Mouse (Mus musculus) layer of hippocampus, postnatal 36 days (tissue): ENCODE data around the gene Txnrd1. TPM values are rescaled to one million over a fixed set of nuclear protein-coding genes. Genes with fewer than 3 reads are reported as not detected.
A peak's percentile ranks its signal among the peaks of the same experiment; 100 is the strongest.

Source experiments
- DNase-seq, 2 experiments: peaks; one replicate each; pipeline ENCODE4 v3.0.0; 2022
- total RNA-seq, 2 experiments: library from RNA; stranded (reverse); gene quantifications; 2 replicates each; pipeline ENCODE4 v1.2.3; 2021

Gene Txnrd1
- total RNA-seq, 2 experiments from 2014 or later, result 49.0 to 53.9 TPM

DNA sequence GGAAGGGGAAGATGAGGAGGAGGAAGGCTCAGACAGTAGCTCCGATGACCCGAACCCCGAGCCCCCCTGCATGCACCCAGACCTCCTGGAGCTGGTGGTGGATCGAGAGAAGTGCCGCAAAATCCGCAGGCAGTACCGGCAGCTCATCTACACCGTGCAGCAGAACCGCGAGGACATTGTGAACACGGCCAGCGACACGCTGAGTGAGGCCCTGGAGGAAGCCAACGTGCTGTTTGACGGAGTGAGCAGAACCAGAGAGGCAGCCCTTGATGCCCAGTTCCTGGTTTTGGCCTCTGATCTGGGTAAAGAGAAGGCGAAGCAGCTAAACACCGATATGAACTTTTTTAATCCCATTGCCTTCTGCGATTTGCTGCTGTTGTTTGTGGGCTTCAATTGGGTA is 33.1 kb downstream of the Txnrd1 start:
- no peak for DNase-seq

DNA sequence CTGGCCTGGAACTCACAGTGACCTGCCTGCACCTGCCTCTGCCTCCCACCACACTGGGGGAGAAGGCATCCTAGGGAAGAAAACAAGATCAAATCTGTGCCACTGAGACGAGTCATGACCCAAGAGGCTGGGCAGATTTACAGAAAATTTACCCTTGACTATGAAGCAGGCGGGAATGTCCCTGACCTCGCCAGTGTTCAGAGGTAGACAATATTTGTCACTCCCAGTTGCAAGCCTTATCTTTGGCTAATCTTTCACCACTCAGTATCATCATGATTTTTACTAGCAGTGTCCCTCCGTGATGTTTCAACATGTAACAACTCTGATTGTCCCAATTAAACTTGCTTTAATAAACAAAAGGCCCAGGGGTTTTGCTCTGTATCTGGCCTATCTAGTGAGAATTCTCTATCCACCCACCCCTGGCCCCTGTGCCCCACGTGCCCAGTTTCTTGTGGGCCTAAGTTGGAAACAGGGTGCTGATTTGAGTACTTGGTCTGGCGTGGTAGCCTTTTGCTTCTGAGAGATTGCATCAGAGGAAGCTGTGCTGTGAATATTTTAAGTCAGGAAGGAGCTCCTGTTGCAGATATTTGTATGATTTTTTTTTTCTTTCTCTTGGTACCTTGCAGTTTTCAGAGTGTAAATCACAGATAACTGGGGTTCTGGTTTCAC is 34.8 kb downstream of the Txnrd1 start:
- DNase-seq, result no peak

DNA sequence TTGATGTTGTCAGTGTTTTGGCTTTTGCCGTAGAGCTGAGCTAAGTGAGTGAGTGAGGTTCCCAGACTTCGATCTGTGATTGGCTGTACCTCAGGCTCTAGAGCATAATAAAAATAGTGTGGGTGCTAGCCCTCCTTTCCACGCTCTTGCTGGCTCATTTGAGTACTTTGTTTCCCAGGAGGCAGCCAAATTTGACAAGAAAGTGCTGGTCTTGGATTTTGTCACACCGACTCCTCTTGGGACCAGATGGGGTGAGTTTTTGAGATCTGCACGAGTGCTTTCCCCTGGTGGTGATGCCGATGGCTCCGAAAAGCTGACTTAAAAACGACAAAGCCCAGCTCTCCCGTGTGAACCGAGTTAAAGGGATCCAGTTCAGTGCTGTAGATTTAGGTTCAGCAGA is 41.7 kb downstream of the Txnrd1 start:
- no peak for DNase-seq

DNA sequence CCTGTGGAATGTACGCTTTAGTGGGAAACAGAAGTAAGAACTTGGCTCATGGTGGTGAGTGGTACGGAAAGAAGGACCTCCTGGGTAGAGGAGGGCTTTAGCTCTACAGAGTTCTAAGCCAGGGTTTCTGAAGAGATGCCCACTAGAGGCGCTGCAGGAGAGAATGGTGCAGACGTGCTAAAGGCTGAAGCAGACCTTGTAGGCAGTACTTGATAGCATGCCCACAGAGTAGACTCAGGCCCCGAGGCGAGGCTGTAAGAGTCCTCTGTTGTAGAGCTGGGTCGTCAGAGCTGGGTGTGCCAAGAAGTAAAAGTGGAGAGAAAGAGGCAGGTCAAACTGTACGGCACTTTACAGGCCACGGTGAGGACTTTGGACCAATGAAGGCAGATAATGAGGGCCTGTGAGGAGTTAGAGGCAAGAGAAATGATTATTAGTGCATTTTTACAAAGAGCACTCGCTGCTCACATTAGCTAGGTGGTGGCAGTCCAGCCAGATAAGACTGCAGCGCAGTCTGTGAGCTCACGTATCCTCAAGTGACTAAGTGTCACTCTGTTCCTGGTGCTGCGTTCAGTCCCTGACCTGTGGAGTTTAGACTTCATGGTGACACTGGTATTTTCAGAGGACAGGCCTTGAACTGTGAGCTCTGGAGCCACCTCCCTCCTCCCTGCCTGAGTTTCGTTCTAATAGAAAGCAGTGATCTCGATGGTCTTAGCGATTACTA is 42.5 kb downstream of the Txnrd1 start:
- DNase-seq, result peak in 1 of 2 experiments; percentile 31

DNA sequence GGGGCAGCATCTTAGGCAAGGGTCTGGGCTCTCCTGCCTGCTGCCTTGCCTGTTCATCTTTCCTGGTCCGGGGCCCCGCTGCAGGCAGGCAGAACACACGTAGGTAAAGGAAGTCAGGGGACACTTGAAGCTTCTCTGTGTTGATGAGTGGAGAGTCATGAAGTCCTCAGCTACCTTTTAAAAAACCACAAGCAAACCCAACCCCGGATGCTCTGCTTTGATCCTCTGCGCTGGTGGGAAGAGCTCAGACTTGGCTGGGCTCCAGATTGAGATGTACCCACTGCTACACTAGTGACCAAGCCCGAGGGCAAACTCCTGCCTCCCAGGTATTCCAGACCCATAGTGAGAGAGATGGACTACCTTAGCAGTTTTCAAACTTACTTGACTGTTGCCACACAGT is 53.6 kb downstream of the Txnrd1 start:
- DNase-seq, result no peak

DNA sequence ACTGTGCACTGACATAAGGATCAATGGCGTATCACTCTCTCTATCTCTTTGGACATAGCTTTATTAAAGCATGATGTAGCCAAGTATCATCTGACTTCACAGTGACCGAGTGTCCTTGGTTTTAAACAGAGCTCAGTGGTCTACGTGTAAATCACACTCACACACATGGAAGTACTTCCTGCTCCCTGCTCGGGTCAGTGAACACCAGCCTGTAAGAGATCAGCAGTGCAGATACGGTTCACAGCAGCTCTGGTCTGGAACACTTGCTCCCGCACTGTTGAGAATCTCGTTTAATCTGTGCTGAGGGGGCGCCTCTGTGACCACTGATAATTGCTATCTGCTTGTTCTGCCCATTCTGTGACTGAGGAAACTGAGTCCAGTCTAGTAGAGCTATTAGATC is 54.8 kb downstream of the Txnrd1 start:
- no peak for DNase-seq

DNA sequence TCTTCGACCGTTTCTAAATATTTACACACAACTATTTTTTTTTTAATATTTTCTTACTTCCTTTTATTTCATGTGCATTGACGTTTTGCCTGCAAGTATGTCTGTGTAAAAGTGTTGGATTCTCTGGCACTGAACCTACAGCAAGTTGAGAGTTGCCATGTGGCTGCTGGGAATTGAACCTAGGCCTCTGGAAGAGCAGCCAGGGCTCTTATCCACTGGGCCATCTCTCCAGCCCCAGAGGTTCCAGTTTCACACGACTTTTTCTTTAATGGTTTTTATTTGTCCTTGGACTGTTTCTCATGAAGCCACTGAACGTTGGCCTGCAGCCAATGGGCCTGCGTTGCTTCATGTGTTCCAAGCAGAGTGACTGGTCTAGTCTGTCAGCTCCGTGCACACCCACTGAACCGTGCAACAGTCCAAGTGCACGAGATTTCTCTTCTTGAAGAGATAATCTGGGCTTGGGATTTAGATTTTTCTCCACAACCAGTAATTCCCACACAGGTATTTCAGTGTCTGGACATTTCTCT is 55.8 kb downstream of the Txnrd1 start:
- no peak for DNase-seq

DNA sequence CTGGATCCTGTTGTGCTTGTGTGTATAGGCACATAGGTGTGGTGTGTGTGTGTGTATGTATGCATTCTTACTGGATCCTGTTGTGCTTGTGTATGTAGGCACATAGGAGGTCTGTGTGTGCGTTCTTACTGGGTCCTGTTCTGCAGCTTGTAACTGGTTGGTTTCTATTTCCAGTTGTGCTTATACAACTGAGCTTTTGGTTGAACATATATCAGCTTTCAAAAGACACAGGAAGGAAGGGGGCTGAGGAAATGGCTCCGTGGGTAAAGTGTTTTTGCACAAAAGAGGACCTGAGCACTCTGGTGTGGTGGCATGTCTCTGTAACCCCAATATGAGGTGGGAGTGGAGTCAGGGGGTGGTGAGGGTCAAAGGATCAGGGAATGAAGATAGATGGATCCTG is 57.2 kb downstream of the Txnrd1 start:
- no peak for DNase-seq

DNA sequence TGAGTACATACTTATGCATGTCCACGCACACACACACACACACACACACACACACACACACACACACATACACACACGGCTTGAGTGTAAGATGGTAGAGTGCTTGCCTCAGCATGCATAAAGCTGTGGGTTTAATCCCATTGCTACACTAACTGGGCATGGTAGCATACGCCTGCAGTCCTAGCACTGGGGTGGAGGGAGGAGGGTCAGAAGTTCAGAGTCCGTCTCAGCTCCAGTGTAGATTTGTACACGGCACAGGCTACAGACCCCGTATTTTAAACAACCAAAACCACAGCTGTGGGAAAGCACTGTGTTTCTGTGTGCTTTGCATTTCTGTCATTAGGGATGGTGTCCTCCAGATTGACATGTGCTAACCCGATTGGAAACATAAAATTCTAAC is 57.7 kb downstream of the Txnrd1 start:
- DNase-seq, result no peak

DNA sequence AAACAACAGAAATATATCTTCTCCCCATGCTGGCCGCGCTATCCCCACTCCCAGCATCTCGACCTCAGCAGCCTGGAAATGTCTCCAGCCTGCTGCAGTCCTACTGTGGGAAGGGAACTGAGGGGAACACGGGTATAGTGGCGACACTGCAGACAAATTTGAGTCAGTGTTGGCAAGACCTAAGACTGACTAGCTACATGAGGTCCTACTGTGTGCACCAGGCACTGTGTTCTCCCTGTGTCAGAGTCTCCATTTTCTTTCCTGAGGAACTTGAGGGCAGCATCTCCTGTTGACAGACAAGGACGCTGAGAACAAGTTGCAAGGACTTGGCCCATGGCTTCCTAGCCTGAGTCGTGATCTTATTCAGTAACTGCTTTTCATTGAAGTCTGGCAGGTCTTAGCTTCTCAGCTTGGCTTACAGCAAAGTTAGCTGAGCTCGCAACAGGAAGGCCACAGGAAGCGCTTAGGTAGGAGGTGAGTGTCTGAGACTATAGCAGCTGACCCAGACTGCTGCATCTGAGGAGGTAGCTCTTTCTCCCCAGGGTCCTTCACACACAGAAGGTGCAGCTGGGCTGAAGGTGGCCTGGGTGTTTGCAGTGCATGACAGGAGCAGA is 58.8 kb downstream of the Txnrd1 start:
- no peak for DNase-seq

DNA sequence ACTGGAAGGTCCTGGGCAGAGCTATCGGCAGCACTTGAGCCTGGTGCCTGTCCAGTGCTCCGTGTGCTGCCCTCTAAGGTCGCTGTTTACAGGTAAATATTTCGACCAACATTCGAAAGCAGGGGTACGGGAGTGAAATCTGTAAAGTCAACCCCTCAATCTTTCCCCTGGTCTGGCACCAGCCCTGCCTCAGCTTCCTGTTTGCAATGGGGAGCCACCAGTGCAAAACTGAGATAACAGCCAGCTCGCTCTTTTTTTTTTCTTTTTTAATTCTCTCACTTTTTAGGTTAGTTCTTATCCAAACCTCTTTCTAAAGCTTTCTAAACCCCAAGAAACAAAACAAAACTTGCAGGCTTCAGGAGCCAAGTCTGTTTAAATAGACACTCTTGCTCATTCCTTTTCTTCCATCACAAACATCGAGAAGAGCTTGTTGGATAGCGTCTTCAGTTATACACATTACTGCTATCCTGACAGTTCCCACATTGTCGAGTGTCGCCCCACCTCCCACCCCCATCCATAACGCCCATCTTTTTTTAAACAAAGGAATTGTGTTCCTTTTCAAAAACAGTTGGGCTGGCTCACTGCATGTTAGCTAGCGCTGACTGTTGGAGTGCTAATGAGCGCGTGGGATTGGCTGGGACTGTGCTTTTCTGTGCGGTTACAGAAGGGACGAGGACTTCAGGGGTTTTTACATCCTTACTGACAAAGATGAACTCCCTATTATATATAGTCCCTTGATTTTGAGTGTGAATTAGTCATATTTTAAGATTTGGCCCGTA is 60.3 kb downstream of the Txnrd1 start:
- peak; percentile 45 to 49 for DNase-seq

DNA sequence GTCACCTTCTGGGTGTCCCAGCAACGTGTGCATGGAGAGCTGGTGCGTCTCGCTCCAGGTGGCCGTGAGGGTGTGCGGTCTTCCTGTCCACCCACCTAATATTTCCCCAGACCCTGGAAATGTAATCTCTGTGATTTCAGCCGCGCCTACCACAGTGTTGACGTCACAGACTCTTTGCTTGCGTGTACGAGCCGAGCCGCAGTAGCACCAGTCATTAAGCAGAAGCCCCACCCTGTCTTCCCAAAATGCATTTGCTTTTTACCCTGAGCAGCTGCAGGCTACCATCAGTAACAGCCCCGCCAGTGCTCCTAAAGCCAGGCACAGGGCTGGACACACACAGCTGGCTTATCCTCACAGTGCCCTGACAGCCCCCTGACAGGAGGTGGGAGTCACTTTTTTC is 64.2 kb downstream of the Txnrd1 start:
- no peak for DNase-seq

DNA sequence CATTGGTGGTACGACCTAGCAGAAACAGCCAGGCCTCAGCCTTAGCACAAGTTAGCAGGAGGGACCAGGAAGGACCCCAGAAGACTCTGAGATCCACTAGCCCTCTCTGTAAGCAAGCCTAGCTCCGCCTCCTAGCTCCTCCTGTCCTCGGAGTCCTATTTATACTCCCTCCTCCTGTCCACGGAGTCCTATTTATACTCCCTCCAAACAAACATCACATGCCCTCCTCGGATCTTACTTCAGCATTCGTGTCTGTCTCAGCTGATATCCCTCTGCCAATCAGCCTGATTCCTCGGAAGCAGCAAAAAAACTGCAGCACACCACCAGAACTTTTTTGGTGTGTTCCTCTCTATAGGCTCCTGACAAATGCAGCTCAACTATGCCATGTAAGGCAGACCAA is 65.1 kb downstream of the Txnrd1 start:
- DNase-seq, result no peak

DNA sequence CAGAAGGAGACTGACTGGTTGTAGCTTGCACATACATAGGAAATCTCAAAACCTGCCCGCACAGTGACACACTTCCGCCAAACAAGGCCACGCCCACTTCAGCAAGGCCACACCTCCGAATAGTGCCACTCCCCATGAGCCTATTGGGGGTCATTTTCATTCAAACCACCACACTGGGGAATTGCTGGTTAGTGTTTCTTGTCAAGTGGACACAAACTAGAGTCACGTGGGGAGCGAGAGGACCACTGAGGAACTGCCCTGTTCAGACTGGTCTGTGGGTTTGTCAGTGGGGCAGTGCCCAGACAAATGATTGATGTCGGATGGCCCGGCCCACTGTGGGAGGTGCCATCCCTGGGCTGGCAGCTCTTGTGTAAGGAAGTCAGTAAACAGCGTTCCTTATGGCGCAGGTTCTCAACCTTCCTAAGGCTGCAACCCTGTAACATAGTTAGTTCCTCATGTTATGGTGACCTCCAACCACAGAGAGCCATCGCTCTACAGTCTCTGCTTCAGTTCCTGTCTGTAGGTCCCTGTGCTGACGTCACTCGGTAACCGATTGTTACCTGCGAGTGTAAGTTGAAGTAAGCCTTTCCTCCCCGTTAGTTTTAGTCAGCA is 66.2 kb downstream of the Txnrd1 start:
- no peak for DNase-seq

DNA sequence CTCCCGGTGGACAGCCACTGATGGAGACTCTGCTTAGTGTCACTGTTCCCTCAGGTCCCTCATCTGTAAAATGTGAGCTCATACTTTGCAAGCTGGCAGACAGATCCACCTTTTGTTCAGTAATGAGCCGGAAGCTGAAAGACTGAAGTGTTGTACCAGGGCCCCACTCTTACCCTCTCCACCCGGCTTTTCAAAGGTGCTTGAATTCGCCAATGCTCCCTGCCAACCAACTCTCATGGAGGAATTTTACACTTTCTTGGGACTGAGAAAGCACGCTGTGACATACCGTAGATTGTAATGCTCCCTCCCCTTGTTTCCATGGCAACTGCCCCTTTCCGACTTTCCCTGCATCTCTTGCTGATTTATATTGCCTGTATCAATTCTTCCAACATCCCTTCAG is 66.8 kb downstream of the Txnrd1 start:
- no peak for DNase-seq

DNA sequence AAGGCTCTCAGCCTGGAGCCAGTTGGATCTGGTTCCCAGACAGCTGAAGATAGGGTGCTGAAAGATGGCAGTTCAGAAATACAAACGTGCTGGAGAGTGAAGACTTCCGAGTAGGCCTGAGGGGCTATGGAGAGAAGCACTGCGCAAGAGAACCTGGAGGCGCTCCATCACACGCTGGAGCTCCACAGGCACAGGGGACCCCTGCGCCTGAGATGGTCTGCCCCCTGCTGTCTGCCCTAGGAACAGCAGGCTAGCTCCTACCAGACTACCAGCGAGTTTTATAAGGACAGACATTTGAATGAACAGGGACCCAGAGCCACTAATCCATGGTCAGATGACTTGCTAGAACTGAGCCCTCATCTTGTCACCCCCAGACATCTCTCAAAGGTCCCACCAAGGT is 67.7 kb downstream of the Txnrd1 start:
- DNase-seq, result peak; percentile 82 to 84

DNA sequence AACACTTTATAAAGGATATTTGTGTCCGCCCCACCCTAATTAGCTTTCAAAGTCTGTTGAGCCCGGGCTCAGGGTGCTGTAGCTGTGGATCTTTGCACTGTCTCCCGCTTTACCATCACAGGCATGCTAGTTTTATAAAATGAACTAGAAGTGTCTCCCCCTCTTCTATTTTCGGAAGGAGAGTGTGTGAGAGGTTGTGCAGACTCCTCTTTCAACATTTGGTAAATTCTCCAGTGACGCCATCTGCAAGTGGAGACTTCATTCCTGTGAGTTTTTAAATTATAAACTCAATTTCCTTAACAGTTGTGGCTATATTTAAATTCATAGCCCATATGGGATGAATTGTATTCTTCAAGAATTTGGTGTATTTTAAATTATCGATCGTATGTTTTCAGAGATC is 74.8 kb downstream of the Txnrd1 start:
- DNase-seq, result no peak

DNA sequence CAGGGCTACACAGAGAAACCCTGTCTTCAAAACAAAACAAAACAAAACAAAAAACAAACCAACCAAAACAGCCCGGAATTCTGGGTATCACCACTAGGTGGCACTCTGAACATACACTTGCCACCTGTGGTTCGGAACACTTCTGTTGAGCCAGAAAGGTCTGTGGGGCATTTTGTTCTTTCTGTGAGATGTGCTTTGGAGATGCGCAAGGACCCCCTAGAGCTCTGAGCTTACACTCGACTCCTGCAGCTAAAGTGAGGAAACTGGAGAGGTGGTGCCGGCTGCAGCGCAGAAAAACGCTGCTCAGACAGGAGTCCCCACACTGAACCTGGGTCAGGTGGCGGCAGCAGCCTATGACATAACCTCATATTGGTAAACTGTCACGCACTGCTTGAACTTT is 75.6 kb downstream of the Txnrd1 start:
- peak; percentile 41 to 65 for DNase-seq

DNA sequence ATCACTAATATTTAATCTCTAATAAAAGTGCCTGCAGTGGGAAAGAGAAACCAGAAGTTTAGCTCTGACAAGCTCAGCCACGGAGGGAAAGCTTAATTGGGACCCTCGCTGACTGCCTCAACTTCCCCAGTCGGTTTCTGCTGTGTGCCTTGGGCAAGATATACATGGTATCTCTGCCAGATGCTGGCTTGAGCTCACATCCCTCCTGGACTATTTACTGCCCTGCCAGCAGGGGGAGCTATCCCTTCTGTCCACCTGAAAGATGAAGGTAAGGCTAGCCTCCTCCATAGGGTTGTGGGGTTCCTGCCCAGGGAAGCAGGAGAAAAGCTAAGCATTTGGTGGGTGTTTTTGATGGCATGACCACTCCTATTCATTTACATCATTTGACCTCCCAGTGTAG is 76.4 kb downstream of the Txnrd1 start:
- DNase-seq, result no peak

DNA sequence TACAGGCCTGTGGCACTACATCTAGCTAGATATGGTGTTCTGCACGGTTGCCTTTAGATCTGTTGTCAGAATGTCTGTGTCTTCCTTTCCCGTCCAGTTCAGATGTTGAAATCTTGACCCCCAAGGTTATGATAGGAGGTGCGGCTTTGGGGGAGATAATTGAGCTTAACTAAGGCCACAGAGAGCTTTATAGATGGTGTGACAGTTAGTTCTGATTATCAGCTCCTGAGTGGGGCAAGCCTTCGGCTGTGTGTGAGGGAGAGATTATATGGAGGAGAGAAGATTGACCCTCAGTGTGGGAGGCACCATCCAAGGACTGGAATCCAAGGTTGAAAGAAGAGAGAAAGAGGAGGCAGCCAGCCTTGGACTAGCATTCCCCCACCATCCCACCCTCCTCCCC is 79.5 kb downstream of the Txnrd1 start:
- DNase-seq, result no peak

DNA sequence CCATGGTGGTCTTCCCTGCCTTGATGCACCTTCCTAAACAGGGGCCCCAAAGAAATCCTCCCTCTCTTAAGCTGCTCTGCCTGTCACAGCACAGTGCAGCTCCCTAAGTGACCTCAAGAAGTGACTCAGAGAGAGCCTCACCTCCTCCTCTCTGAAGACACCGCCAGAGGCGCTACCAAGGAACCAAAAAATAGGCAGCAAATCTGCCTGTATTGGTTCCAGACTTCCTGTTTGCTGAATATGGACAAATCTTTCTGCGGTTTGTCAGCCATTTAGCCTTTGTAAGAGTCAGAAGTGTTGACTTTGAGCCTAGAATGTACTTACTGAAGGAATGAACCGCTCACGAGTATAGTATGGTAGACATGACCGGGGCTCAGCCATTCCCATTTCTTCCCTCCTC is 80.0 kb downstream of the Txnrd1 start:
- DNase-seq, result no peak

DNA sequence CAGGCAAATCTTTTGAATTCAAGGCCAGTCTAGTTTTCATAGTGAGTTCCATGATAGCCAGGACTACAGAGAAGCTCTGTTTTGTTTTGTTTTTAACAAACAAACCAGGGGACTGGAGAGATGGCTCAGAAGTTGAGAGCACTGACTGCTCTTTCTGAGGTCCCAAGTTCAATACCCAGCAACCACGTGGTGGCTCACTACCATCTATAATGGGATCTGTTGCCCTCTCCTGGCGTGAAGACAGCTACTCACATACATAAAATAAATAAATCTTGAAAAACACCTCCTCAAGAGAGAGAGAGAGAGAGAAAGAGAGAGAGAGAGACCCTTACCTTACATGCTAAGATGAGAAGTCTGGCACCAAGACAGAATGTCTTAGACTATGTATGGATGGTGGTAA is 84.9 kb downstream of the Txnrd1 start:
- no peak for DNase-seq
